Mouse (Mus musculus) CD4-positive, CD25-positive, alpha-beta regulatory T cell, adult 4 months (primary cell): ENCODE results near the gene C2cd4c. TPM values are rescaled to one million over a fixed set of nuclear protein-coding genes. Genes with fewer than 3 reads are reported as not detected.

Experiments used
- ATAC-seq: one replicate; pipeline ENCODE4 v1.8.0; 2017
- polyA plus RNA-seq, 2 experiments: library from polyadenylated mRNA; unstranded; fragments of 100-300 nt; shearing (Covaris generic); gene quantifications; one replicate each; pipeline ENCODE4 v1.2.1; 2017

C2cd4c gene
- polyA plus RNA-seq, 2 experiments from 2014 or later, result not detected

DNA sequence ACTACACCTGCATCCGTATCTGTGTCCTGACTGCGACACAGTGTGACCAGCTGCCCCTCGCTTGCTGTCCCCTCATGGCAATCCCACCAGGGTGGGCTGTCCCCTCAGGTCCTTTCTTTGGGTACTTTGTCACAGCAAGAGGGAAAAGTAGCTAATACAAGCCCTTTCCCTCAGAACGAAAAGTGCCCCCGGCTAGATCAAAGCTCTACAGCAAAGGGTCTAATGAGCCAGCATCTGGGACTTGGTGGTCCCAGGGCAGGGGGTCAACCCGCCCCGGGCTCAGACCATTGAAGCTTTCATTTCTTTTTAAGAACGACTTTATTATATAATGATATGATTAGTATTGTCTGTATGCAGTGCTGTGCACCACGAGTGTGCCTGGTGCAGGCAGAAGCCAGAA, 35.5 kb downstream of the C2cd4c start:
- no peak for ATAC-seq

DNA sequence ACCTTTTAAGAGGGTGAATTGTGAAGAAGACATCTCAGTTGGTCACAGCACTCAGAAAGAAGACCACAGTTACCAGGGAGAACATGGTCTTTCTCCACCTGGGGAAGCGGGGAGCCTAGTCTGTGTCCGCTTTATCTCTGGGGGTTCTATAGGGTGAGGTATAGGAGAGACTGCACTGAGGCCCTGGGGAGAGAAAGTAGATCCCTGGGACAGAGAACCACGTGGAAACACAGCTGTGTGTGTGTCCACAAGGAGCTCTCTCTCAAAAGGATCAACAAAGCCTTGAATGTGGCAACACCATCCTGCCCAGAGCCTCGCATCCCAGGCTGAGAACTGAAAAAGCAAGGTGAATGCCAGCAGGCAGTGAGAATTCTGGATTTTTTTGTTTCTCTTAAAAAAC, 36.4 kb downstream of the C2cd4c start:
- no peak for ATAC-seq

- ATAC-seq, result no peak
These were observed 38.1 kb downstream of the C2cd4c start for GRCm38 (mm10) chr10:79575754-79576153.

DNA sequence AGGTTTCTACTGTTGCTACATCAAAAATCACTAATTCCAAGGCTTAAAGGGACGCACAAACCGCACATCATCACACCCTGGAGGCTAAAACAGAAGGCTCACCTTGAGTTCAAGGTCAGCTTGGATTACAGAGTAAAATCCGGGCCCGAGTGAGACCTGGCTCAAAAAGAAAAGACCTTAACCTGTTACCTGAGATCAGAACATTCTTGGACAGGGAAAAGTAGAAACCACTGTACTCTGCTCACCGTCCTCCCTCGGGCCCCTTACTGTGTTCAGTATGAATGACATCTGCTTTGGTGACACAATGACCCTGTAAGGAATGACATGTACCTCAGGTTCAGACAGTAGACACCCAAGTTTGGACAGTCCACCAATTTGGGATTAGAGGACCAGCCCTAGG, 39.0 kb downstream of the C2cd4c start:
- ATAC-seq, result no peak

GRCm38 (mm10) chr10:79574350-79574749, 39.5 kb downstream of the C2cd4c start:
- ATAC-seq, result no peak

- ATAC-seq, result no peak
These were observed 40.2 kb downstream of the C2cd4c start for GRCm38 (mm10) chr10:79573611-79574010.

- no peak for ATAC-seq
These were observed 42.5 kb downstream of the C2cd4c start for GRCm38 (mm10) chr10:79571314-79571713.

GRCm38 (mm10) chr10:79569921-79570320, 43.9 kb downstream of the C2cd4c start:
- no peak for ATAC-seq

GRCm38 (mm10) chr10:79559716-79560115, 54.1 kb downstream of the C2cd4c start:
- no peak for ATAC-seq

DNA sequence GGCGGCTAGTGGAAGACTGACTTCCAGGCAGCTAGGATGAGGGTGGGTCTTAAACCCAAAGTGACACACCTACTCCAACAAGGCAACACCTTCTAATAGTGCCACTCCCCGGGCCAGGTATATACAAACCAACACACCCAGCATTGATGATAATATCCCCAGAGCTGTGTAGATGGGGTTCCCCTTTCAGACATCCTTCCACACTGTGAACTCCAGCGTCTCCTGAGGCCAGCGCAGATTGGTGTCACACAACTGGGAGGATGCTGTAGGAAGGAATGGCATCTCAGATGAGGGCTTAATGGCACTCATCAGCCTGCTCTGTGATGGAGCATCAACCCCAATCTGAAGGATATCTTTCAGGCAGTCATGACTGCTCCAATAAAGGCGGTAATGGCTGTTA, 56.3 kb downstream of the C2cd4c start:
- no peak for ATAC-seq

GRCm38 (mm10) chr10:79556951-79557350, 56.9 kb downstream of the C2cd4c start:
- ATAC-seq, result no peak

Other genes with a start within 250 kb of the C2cd4c start
- not detected for gene Vmn2r83, start 145.3 kb downstream of the C2cd4c start, polyA plus RNA-seq
- gene Plpp2, start 80.2 kb downstream of the C2cd4c start, polyA plus RNA-seq, result 1 to 10 TPM; 2.8 to 3.8 TPM
- gene Mier2, start 58.8 kb downstream of the C2cd4c start, polyA plus RNA-seq, result 10 to 100 TPM; 14.4 to 15.1 TPM
- gene Theg, start 26.7 kb downstream of the C2cd4c start, polyA plus RNA-seq, result not detected
- gene Shc2, start 23.9 kb upstream of the C2cd4c start, polyA plus RNA-seq, result not detected
- not detected for gene Odf3l2, start 31.7 kb upstream of the C2cd4c start, polyA plus RNA-seq
- gene Madcam1, start 50.5 kb upstream of the C2cd4c start, polyA plus RNA-seq, result under 1 TPM; 0.23 to 0.73 TPM
- 10 to 100 TPM; 16.6 to 19.5 TPM for gene Tpgs1, start 55.3 kb upstream of the C2cd4c start, polyA plus RNA-seq
- gene Cdc34, start 68.2 kb upstream of the C2cd4c start, polyA plus RNA-seq, result 10 to 100 TPM; 20.8 to 27.3 TPM
- 1 to 10 TPM in 1 of 2 experiments, under 1 TPM in 1; 0.49 to 1.1 TPM for gene Gzmm, start 75.0 kb upstream of the C2cd4c start, polyA plus RNA-seq
- gene Bsg, start 90.5 kb upstream of the C2cd4c start, polyA plus RNA-seq, result 100 to 1,000 TPM; 127 to 129 TPM
- gene Hcn2, start 102.6 kb upstream of the C2cd4c start, polyA plus RNA-seq, result not detected
- 10 to 100 TPM; 18.0 to 23.4 TPM for gene Polrmt, start 132.6 kb upstream of the C2cd4c start, polyA plus RNA-seq
- gene Fgf22, start 141.1 kb upstream of the C2cd4c start, polyA plus RNA-seq, result not detected
- gene Rnf126, start 152.9 kb upstream of the C2cd4c start, polyA plus RNA-seq, result 1 to 10 TPM; 3.4 to 3.5 TPM
- under 1 TPM in 1 of 2 experiments, not detected in 1; 0.53 TPM for gene Fstl3, start 163.2 kb upstream of the C2cd4c start, polyA plus RNA-seq
- not detected for gene Prss57, start 176.9 kb upstream of the C2cd4c start, polyA plus RNA-seq
- gene Palm, start 179.5 kb upstream of the C2cd4c start, polyA plus RNA-seq, result under 1 TPM in 1 of 2 experiments, not detected in 1; 0.23 TPM
- under 1 TPM in 1 of 2 experiments, not detected in 1; 0.27 TPM for gene Misp, start 207.0 kb upstream of the C2cd4c start, polyA plus RNA-seq
- gene Ptbp1, start 240.4 kb upstream of the C2cd4c start, polyA plus RNA-seq, result 100 to 1,000 TPM; 103 to 274 TPM